Mouse (Mus musculus) heart, adult 18-20 months (tissue): ENCODE results near the gene Ly6g6f. TPM values are rescaled to one million over a fixed set of nuclear protein-coding genes. Genes with fewer than 3 reads are reported as not detected.
"Not testable (repeated sequence)": the region's sequence is repeated elsewhere in the genome, so short reads cannot be mapped to it uniquely, and the experiment has no call there.

ENCODE experiments used
- DNase-seq, 2 experiments: peaks; one replicate each; pipeline ENCODE4 v3.0.0; 2021 to 2022; ENCODE audit warnings: mixed read lengths in 1 of 2
- total RNA-seq, 2 experiments: library from RNA; stranded (reverse); gene quantifications; 2 replicates each; pipeline ENCODE4 v1.2.3; 2021

Ly6g6f gene
- total RNA-seq, 2 experiments from 2014 or later: not detected

DNA sequence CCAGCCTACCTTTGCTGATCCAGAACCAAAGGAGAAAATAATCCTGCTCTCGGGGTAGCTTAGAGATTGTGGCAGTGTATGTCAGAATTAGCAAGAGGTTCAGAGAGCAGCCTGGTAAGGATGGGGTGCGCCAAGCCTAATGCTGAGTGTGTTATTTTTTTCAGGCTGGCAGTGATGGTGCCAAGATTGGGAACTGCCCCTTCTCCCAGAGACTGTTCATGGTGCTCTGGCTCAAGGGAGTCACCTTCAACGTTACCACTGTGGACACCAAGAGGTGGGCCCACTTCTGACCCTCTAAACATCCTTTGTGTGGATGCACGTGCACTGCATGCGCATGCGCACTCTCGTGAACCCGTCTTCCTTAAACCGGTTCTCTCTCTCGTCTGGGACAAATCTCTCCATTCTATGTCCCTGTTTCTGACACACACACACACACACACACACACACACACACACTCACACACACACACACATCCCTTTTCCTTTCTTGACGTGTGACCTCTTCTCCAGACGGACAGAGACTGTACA lies 33.1 kb downstream of the Ly6g6f start:
- no peak for DNase-seq

- peak; percentile 85 to 94 for DNase-seq
These were observed 34.0 kb downstream of the Ly6g6f start for GRCm38 (mm10) chr17:35051156-35052086.

GRCm38 (mm10) chr17:35050126-35050750 lies 35.2 kb downstream of the Ly6g6f start:
- peak; percentile 86 to 90 for DNase-seq

DNA sequence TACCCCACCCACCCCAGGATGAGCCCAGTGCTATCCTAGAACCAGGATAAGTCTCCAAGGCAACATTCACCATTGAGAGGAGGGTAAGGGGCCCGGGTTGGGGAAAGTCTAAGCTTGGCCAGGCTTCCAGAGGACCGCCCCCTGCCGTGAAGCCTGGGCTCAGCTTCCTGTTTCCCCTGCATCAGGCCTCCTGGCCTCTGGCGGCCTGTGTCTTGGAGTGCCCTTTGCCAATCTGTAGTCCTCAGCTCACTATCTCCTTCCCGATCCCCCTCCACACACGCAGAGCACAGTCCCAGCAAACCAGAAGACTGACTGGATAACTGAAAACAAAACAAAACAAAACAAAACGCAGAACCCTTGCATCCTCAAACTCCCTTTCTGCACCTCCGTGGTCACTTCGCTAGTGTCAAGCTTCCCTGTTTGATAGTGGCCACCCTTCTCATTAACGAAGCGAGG lies 35.8 kb downstream of the Ly6g6f start, which contains the start of gene Clic1:
TSS of gene Clic1 (plus strand) at position 406 of the 456 bp plus-strand sequence.
- peak; percentile 70 to 77 for DNase-seq

DNA sequence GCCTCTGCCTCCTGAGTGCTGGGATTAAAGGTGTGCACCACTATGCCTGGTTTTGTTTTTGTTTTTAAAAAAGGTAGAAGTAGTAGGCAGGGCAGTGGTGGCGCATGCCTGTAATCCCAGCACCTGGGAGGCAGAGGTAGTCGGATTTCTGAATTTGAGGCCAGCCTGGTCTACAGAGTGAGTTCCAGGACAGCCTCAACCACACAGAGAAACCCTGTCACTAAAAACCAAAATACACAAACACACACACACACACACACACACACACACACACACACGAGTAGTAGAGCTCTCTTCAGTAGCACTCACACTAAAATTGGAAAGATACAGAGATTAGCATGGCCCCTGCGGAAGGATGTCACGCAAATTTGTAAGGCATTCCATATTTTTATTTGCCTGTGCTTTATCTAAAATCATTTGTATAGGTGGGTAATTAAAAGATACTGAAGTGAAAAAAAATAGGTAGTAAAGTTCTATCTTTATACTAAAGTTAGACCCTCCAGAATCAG lies 36.4 kb downstream of the Ly6g6f start:
- DNase-seq: no peak

DNA sequence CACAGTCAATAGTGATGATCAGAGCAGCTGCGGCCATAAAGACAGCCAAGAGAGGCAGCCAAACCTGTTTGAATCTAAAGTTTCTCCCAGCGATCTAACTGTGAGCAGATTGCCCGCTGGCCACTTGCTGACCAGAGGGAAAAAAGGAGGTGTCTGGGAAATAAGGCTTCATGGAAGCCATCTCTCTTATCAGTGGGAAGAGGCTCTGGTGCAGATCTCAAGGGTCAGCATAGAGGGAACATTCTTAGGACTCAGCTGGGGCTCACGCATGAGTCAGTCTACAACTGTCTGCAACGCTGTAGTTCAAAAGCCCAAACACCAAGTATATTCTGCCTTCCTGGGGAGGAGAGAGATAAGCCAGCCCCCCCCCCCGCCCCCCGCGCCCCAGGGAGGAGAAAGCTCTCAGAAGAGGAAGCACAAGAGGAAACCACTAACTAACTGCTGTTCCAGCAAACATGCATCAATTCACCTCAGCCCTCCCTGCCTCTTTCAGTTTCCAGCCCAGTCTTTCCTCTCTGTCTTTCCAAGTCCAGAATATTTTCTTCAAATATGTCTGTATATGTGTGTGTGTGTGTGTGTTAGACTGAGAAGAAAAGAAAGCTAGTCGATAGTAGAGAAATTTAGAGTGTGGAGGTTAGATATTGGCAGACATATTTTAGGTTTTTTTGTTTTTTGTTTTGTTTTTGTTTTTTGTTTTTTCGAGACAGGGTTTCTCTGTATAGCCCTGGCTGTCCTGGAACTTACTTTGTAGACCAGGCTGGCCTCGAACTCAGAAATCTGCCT lies 37.1 kb downstream of the Ly6g6f start:
- peak; percentile 61 to 63 for DNase-seq

- peak in 1 of 2 experiments; percentile 34 for DNase-seq
These were observed 37.7 kb downstream of the Ly6g6f start for GRCm38 (mm10) chr17:35047688-35048087.

DNA sequence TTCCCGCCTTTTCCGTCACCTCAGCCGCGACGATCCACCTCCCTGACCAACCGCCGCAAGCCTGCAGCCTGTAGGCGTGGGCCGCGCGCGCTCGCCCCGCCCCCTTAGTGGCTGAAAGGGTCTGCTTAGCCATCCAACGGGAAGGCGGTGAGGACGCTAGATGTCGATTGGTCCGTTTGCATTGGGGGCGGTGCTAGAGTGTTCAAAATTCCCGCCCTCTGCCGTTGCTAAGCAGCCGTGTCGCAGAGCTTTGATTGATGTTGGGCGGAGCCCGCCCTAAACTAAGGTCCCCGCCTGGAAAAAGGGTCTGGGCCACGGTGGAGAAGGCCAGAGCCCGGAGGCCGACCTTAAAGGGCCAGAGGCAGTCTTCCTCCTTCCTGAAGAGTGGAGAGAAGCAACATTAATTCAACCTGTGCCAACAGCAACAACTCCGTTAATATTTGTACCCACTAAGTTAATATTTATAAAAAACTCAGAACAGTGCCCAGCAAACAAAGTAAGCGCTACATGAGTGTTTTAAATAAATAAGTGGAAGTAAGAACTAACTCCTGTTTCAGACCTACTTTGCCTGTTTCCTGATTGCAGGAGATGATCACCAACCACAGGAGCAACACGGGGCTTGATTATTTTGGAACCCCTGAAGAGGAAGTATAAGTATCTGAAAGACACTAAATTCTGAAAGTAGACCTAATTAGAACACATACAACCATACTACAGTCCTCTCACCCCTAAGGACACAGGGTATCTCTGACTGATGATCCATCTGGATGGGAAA lies 38.5 kb downstream of the Ly6g6f start, which contains the start of gene Msh5:
TSS of gene Msh5 (minus strand) at position 65 of the 775 bp plus-strand sequence.
- peak; percentile 97 to 98 for DNase-seq

GRCm38 (mm10) chr17:35045807-35046680 lies 39.4 kb downstream of the Ly6g6f start:
- no peak for DNase-seq

DNA sequence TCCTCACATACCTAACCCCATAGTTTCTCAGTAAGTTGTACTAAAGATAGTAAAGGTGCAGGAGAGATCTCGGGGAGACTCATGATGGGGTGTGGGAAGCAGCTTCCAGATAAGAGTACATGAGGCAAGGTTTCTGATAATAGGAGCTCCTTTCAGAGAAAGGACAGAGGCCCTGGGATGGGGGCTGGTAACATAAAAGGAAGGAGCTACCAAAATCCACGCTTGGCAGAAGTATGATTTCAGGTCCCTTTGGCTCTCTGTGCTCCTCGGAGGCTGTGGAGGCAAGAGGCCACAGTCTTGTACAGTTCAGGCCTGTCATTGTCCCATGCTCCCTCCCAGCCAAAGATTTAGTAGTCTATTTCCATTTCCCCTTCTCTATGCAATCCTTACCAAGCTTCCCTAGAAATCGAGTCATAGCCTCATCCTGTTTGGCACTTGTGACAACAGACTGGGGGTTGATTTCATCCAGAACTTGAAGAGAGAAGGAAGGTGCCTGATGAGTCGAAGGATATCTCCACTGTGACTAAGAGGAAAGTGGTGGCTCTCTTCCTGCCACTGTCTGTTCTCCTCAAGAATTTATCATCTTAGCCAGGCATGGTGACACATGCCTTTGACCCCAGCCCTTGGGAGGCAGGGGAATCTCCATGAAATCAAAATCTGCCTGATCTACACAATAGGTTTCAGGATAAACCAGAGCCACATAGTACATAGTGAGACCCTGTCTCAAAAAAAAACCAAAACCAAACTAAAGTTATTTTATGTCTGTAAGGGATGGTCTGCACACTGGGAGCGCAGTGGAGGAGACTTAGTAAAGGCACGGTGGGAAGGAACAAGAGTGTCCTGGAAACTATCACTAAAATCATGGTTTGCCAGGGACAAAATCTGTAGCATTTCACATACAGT lies 40.3 kb downstream of the Ly6g6f start:
- DNase-seq: no peak

- DNase-seq: no peak
These were observed 41.6 kb downstream of the Ly6g6f start for GRCm38 (mm10) chr17:35043794-35044193.

- no peak for DNase-seq
These were observed 46.1 kb downstream of the Ly6g6f start for GRCm38 (mm10) chr17:35039121-35039873.

GRCm38 (mm10) chr17:35034896-35035295 lies 50.5 kb downstream of the Ly6g6f start:
- DNase-seq: no peak

DNA sequence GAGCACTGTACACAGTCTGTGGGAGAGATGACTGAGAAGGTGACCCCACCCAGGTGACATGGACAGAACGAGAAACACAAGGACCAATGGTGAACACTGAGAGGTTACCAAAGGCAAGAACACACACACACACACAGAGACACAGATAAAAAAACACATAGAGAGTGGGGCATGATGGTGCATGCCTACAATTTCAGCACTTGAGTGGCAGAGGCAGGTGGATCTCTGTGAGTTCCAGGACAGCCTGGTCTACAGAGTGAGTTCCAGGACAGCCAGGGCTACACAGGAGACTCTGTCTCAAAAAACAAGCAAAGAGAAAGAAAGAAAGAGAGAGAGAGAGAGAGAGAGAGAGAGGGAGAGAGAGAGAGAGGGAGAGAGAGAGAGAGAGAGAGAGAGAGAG lies 51.7 kb downstream of the Ly6g6f start:
- not testable (repeated sequence) for DNase-seq

DNA sequence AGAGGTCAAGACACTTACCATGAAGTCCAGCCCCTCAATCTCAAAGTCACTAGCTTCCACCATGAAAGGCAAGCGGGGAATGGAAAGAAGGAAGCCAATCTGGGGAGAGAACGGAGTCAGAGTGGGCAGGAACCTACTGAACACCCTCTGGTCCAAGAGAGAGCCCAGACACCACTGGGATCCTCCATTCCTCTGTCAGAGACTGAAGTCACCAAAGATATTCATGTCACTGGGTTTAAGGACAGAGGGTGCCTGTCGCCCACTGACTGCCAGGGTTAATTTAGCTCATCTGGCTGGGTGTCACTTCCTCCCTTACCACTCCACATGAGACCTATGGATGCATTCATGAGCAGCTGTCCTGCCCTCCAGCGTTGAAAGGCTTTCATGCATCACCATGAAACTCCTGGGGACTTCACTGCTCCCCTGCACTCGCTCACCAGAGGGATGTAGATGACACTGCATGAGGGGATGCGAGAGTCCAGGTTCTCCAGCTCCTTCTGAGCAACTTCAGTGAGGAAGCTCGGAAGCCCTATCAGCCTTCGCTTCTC lies 53.0 kb downstream of the Ly6g6f start:
- no peak for DNase-seq

- DNase-seq: no peak
These were observed 53.5 kb downstream of the Ly6g6f start for GRCm38 (mm10) chr17:35031880-35032279.

DNA sequence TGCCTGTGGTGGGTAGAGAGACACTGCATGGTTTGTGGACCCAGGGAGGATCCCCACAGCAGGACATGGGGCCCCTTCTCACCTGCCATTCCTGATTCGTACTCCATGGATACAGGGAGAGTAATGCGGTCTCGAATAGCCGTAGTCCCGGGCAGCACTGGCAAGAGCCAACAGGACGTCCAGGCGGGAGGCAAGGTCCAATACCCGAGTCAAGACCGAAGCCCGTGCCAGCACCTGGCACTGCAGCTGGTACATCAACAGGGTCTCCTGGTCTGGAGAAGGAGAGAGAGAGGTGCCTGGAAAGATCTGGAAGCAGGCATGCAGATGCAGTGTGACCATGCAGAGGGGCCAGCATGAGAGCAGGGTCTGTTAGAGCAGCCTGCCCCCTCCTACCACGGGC lies 54.1 kb downstream of the Ly6g6f start:
- DNase-seq: no peak
